Mouse (Mus musculus) forebrain, postnatal 0 days (tissue): Measurements from ENCODE around the gene Onecut1. TPM values are rescaled to one million over a fixed set of nuclear protein-coding genes. Genes with fewer than 3 reads are reported as not detected.
A peak's percentile ranks its signal among the peaks of the same experiment; 100 is the strongest.

Experiments used
- ATAC-seq: fragments of 200-750 bp; cut with Nextera tagmentation; 2 replicates; pipeline ENCODE4 v1.8.0; 2017; ENCODE audit warnings: mild to moderate bottlenecking, moderate library complexity
- DNase-seq: peaks from one replicate; pipeline ENCODE4 v3.0.0-alpha.2; 2015
- H3K27ac ChIP-seq: fragments of 300-500 bp; sonication (generic); 2 replicates; pipeline ENCODE4 v1.5.1; 2014; ENCODE audit warnings: low read depth, mild to moderate bottlenecking, antibody characterized with exemption, low read length, moderate library complexity, mixed read lengths
- H3K27me3 ChIP-seq: fragments of 300-500 bp; sonication (generic); 2 replicates; pipeline ENCODE4 v1.6.1; 2014; ENCODE audit warnings: mild to moderate bottlenecking, low read length, mixed read lengths; ENCODE audit not compliant: insufficient read depth
- H3K36me3 ChIP-seq: fragments of 300-500 bp; sonication (generic); 2 replicates; pipeline ENCODE4 v1.6.1; 2014; ENCODE audit warnings: mild to moderate bottlenecking, moderate library complexity; ENCODE audit not compliant: insufficient read depth
- H3K4me1 ChIP-seq: fragments of 300-500 bp; sonication (generic); 2 replicates; pipeline ENCODE4 v1.6.1; 2014; ENCODE audit warnings: antibody characterized with exemption; ENCODE audit not compliant: insufficient read depth
- H3K4me2 ChIP-seq: fragments of 300-500 bp; sonication (generic); 2 replicates; pipeline ENCODE4 v1.6.1; 2014; ENCODE audit warnings: low read depth, mild to moderate bottlenecking, moderate library complexity
- H3K4me3 ChIP-seq: fragments of 300-500 bp; sonication (generic); 2 replicates; pipeline ENCODE4 v1.5.1; 2014; ENCODE audit warnings: low read depth, low read length, mixed read lengths
- H3K9ac ChIP-seq: fragments of 300-500 bp; sonication (generic); 2 replicates; pipeline ENCODE4 v1.6.1; 2014; ENCODE audit warnings: mild to moderate bottlenecking
- H3K9me3 ChIP-seq: fragments of 300-500 bp; sonication (generic); 2 replicates; pipeline ENCODE4 v1.6.1; 2016; ENCODE audit warnings: low read length
- CTCF ChIP-seq: sonication (generic); IDR thresholded peaks from 2 replicates; pipeline ENCODE4 v1.5.1; 2016; ENCODE audit warnings: antibody characterized with exemption, control low read depth, low read depth
- WGBS: fragments of 180-500 bp; shearing (Covaris S2); extraction: QIAGEN DNeasy Blood & Tissue Kit; methylation state at CpG from one replicate; pipeline ENCODE4 v1.1.7; 2014; 5-methylcytosine and 5-hydroxymethylcytosine counted together
- polyA plus RNA-seq: library from polyadenylated mRNA; unstranded; fragments of >200 nt; fragmentation: Nextera tagmentation; extraction: Ambion mirVana; gene quantifications from 2 replicates; pipeline ENCODE4 v1.2.1, GENCODE M21; 2015
- total RNA-seq: library from RNA; depleted of rRNA; stranded (reverse); fragments of >200 nt; gene quantifications from 2 replicates; pipeline ENCODE4 v1.2.3, GENCODE M21; 2014

The Onecut1 gene
- total and polyA plus RNA-seq, 2 experiments from 2014 or later = 0.64 to 3.8 TPM

- H3K27me3 ChIP-seq = peaks cover 77% of the 10 kb centered on the region
- under 1% methylated on average over 46 of the region's 46 CpGs for WGBS
- ATAC-seq (peak; percentile 21; the same call in 1 of the 2 replicates), DNase-seq (peak; percentile 66)
- H3K4me2 ChIP-seq = peak overlapping the region; percentile 73
- peak overlapping the region; percentile 37; the same call in 1 of the 2 replicates for H3K9ac ChIP-seq
- H3K4me1 ChIP-seq = 0 out of 2 replicates have a peak, but pooled peaks cover 5% of the 10 kb centered on the region
- no peak overlapping the region for H3K27ac ChIP-seq
- TF ChIP-seq CTCF = no peak
- H3K36me3 ChIP-seq = no peaks in the 10 kb centered on the region
- H3K9me3 ChIP-seq = no peaks in the 10 kb centered on the region
- peak overlapping the region; percentile 36 for H3K4me3 ChIP-seq
Measured at GRCm38 (mm10) chr9:74848411-74849194, 13.1 kb upstream of the Onecut1 start.

- peak; percentile 84 for DNase-seq
- H3K27me3 ChIP-seq = peaks cover 81% of the 10 kb centered on the region
- under 1% methylated on average over 63 of the region's 63 CpGs for WGBS
Measured at GRCm38 (mm10) chr9:74849195-74849978, 12.3 kb upstream of the Onecut1 start.

GRCm38 (mm10) chr9:74849979-74850780, 11.5 kb upstream of the Onecut1 start:
- no peak overlapping the region for H3K4me2 ChIP-seq
- H3K9me3 ChIP-seq = no peaks in the 10 kb centered on the region
- ATAC-seq (no peak), DNase-seq (peak; percentile 45)
- no peak overlapping the region for H3K27ac ChIP-seq
- H3K27me3 ChIP-seq = peaks cover 83% of the 10 kb centered on the region
- 0 out of 2 replicates have a peak, but pooled peaks cover 5% of the 10 kb centered on the region for H3K4me1 ChIP-seq
- no peak overlapping the region for H3K4me3 ChIP-seq
- no peak for TF ChIP-seq CTCF
- WGBS = 8% methylated on average over 12 of the region's 12 CpGs
- no peaks in the 10 kb centered on the region for H3K36me3 ChIP-seq
- no peak overlapping the region for H3K9ac ChIP-seq

More at GRCm38 (mm10) chr9:74849195-74849978, 12.3 kb upstream of the Onecut1 start:
- Histone ChIP-seq H3K4me1 (0 out of 2 replicates have a peak, but pooled peaks cover 5% of the 10 kb centered on the region), H3K9me3 (no peaks in the 10 kb centered on the region), H3K36me3 (no peaks in the 10 kb centered on the region), H3K9ac (peak overlapping the region; percentile 37), H3K27ac (no peak overlapping the region), H3K4me3 (peak overlapping the region; percentile 36), H3K4me2 (peak overlapping the region; percentile 73)
- no peak for TF ChIP-seq CTCF
- peak; percentile 55; the same call in 1 of the 2 replicates for ATAC-seq

GRCm38 (mm10) chr9:74850781-74851145, 11.0 kb upstream of the Onecut1 start:
- peaks cover 83% of the 10 kb centered on the region for H3K27me3 ChIP-seq
- no peak for DNase-seq
- no peak for ATAC-seq

GRCm38 (mm10) chr9:74851601-74852000, 10.1 kb upstream of the Onecut1 start:
- DNase-seq (peak; percentile 35), ATAC-seq (no peak)
- H3K9ac ChIP-seq = no peak overlapping the region
- H3K27me3 ChIP-seq = peaks cover 81% of the 10 kb centered on the region
- no peak overlapping the region for H3K27ac ChIP-seq
- TF ChIP-seq CTCF = no peak
- H3K36me3 ChIP-seq = no peaks in the 10 kb centered on the region
- H3K4me1 ChIP-seq = 0 out of 2 replicates have a peak, but pooled peaks cover 5% of the 10 kb centered on the region
- no peak overlapping the region for H3K4me2 ChIP-seq
- no peaks in the 10 kb centered on the region for H3K9me3 ChIP-seq
- 3% methylated on average over 5 of the region's 5 CpGs for WGBS
- no peak overlapping the region for H3K4me3 ChIP-seq

More at GRCm38 (mm10) chr9:74850781-74851145, 11.0 kb upstream of the Onecut1 start:
- H3K9ac ChIP-seq = no peak overlapping the region
- no peak overlapping the region for H3K4me3 ChIP-seq
- no peaks in the 10 kb centered on the region for H3K36me3 ChIP-seq
- 7% methylated on average over 5 of the region's 5 CpGs for WGBS
- no peak for TF ChIP-seq CTCF
- H3K27ac ChIP-seq = no peak overlapping the region
- no peak overlapping the region for H3K4me2 ChIP-seq
- H3K9me3 ChIP-seq = no peaks in the 10 kb centered on the region
- 0 out of 2 replicates have a peak, but pooled peaks cover 5% of the 10 kb centered on the region for H3K4me1 ChIP-seq

- Histone ChIP-seq H3K4me1 (0 out of 2 replicates have a peak, but pooled peaks cover 5% of the 10 kb centered on the region), H3K4me3 (no peak overlapping the region), H3K36me3 (no peaks in the 10 kb centered on the region), H3K27ac (no peak overlapping the region), H3K4me2 (no peak overlapping the region), H3K9ac (no peak overlapping the region), H3K9me3 (no peaks in the 10 kb centered on the region), H3K27me3 (peaks cover 79% of the 10 kb centered on the region)
- no peak for ATAC-seq
- 5% methylated on average over 4 of the region's 4 CpGs for WGBS
- no peak for TF ChIP-seq CTCF
- DNase-seq = peak; percentile 9
Measured at GRCm38 (mm10) chr9:74852361-74852760, 9.4 kb upstream of the Onecut1 start.
